Mouse (Mus musculus): ENCODE data around the gene Tbc1d14.

Tbc1d14 gene

GRCm38 (mm10) chr5:36593176-36593575 is at the start of gene Tbc1d14:
Gene Tbc1d14, minus strand, starts transcription at chr5:36593276.
- DNase-seq, result no peak

GRCm38 (mm10) chr5:36625612-36626011 is 32.5 kb upstream of the Tbc1d14 start:
- DNase-seq, result no peak

GRCm38 (mm10) chr5:36623670-36624069 is 30.6 kb upstream of the Tbc1d14 start:
- DNase-seq, result no peak

GRCm38 (mm10) chr5:36621058-36621449 is 28.0 kb upstream of the Tbc1d14 start:
- DNase-seq, result no peak

- DNase-seq, result peak; percentile 28
Observed at GRCm38 (mm10) chr5:36620409-36621057, 27.5 kb upstream of the Tbc1d14 start.

GRCm38 (mm10) chr5:36618890-36619289 is 25.8 kb upstream of the Tbc1d14 start:
- DNase-seq, result no peak

- no peak for DNase-seq
Observed at GRCm38 (mm10) chr5:36618356-36618755, 25.3 kb upstream of the Tbc1d14 start.

- no peak for DNase-seq
Observed at GRCm38 (mm10) chr5:36614124-36614523, 21.0 kb upstream of the Tbc1d14 start.

- no peak for DNase-seq
Observed at GRCm38 (mm10) chr5:36608939-36609499, 15.9 kb upstream of the Tbc1d14 start.

GRCm38 (mm10) chr5:36603031-36603430 is 10.0 kb upstream of the Tbc1d14 start:
- DNase-seq, result peak; percentile 49

GRCm38 (mm10) chr5:36602028-36602427 is 9.0 kb upstream of the Tbc1d14 start:
- DNase-seq, result no peak

- no peak for DNase-seq
Observed at GRCm38 (mm10) chr5:36601492-36601891, 8.4 kb upstream of the Tbc1d14 start.

GRCm38 (mm10) chr5:36598883-36599282 is 5.8 kb upstream of the Tbc1d14 start:
- DNase-seq, result no peak

- DNase-seq, result peak; percentile 32
Observed at GRCm38 (mm10) chr5:36597653-36598052, 4.6 kb upstream of the Tbc1d14 start.

GRCm38 (mm10) chr5:36596225-36596624 is 3.1 kb upstream of the Tbc1d14 start:
- DNase-seq, result no peak

GRCm38 (mm10) chr5:36595115-36595514 is 2.0 kb upstream of the Tbc1d14 start:
- no peak for DNase-seq

GRCm38 (mm10) chr5:36594344-36594743 is 1.3 kb upstream of the Tbc1d14 start:
- DNase-seq, result no peak

GRCm38 (mm10) chr5:36590499-36590920 is 2.6 kb downstream of the Tbc1d14 start:
- DNase-seq, result no peak

- DNase-seq, result no peak
Observed at GRCm38 (mm10) chr5:36584299-36584698, 8.8 kb downstream of the Tbc1d14 start.

- DNase-seq, result peak; percentile 100
Observed at GRCm38 (mm10) chr5:36581924-36582642, 11.0 kb downstream of the Tbc1d14 start.

- DNase-seq, result no peak
Observed at GRCm38 (mm10) chr5:36581259-36581923, 11.7 kb downstream of the Tbc1d14 start.

GRCm38 (mm10) chr5:36579967-36580366 is 13.1 kb downstream of the Tbc1d14 start:
- no peak for DNase-seq

- no peak for DNase-seq
Observed at GRCm38 (mm10) chr5:36578982-36579381, 14.1 kb downstream of the Tbc1d14 start.

- DNase-seq, result no peak
Observed at GRCm38 (mm10) chr5:36576457-36576856, 16.6 kb downstream of the Tbc1d14 start.

All from lung, postnatal 10 days (tissue).